Mouse (Mus musculus): Measurements from ENCODE around the gene Slc25a39. TPM values are rescaled to one million over a fixed set of nuclear protein-coding genes. Genes with fewer than 3 reads are reported as not detected.

The Slc25a39 gene
- polyA plus RNA-seq, 1 experiment from 2014 or later, result 260 TPM

GRCm38 (mm10) chr11:102377186-102377585 lies 30.6 kb downstream of the Slc25a39 start:
- Histone ChIP-seq H3K27me3 (replicated peaks) (peaks cover 22% of the 10 kb centered on the region), H3K9ac (no peak overlapping the region), H3K4me2 (no peak overlapping the region), H3K9me3 (replicated peaks) (peaks cover 6% of the 10 kb centered on the region; the same call in 1 of the 2 replicates), H3K4me3 (no peak overlapping the region), H3K27ac (ENCODE audit: poor library complexity, severe bottlenecking) (no peak overlapping the region), H3K36me3 (no peaks in the 10 kb centered on the region), H3K4me1 (replicated peaks) (peaks cover 21% of the 10 kb centered on the region)
- 58% methylated on average over 12 of the region's 12 CpGs for WGBS
- ATAC-seq (ENCODE audit: insufficient number of reproducible peaks, low FRiP score), result no peak

DNA sequence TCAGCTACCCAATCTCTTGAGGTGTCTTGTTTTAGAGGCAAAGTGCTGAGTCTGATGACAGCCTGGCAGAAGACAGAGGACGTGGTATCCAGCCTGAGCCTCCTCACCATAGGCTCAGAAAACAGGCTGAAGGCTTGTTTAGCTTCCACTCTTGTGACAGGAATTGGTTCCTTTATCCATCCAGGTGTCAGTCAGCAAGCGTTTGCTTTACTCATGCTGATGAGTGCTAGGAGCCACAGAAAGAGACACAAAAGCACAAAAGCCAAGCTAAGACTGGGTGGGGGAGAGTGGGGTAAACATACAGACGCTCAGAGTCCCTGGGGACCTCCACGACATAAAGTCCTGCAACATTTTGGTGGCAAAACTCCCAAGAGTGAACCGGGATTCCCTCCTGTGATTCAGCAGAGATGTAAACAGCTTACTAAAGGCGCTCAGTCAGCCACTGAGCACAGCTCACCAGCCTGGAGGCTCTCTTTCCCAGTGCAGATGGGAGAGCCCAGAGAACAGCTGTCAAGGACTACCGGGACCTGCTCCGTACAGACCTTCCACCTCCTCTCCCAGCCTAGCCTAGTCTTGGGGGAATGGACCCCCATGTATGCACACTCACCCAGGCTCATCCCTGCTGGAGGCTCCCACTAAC lies 31.4 kb downstream of the Slc25a39 start:
- peaks cover 21% of the 10 kb centered on the region for H3K4me1 ChIP-seq (replicated peaks)
- peak overlapping the region; percentile 80 for H3K27ac ChIP-seq (ENCODE audit: poor library complexity, severe bottlenecking)
- 18% methylated on average over 8 of the region's 8 CpGs for WGBS
- H3K4me3 ChIP-seq, result peak overlapping the region; percentile 30
- H3K9me3 ChIP-seq (replicated peaks), result peaks cover 6% of the 10 kb centered on the region; the same call in 1 of the 2 replicates
- peaks cover 26% of the 10 kb centered on the region for H3K27me3 ChIP-seq (replicated peaks)
- ATAC-seq (ENCODE audit: insufficient number of reproducible peaks, low FRiP score), result peak; percentile 31; the same call in 1 of the 2 replicates
- H3K36me3 ChIP-seq, result no peaks in the 10 kb centered on the region
- peak overlapping the region; percentile 69 for H3K9ac ChIP-seq
- H3K4me2 ChIP-seq, result peak overlapping the region; percentile 75

- peak overlapping the region; percentile 80 for H3K27ac ChIP-seq (ENCODE audit: poor library complexity, severe bottlenecking)
Measured at GRCm38 (mm10) chr11:102375196-102376173, 32.3 kb downstream of the Slc25a39 start.

GRCm38 (mm10) chr11:102374108-102374725 lies 33.5 kb downstream of the Slc25a39 start:
- Histone ChIP-seq H3K27ac (ENCODE audit: poor library complexity, severe bottlenecking) (peak overlapping the region; percentile 64), H3K9ac (no peak overlapping the region), H3K27me3 (replicated peaks) (peaks cover 26% of the 10 kb centered on the region), H3K4me2 (peak overlapping the region; percentile 36), H3K4me3 (no peak overlapping the region), H3K9me3 (replicated peaks) (peaks cover 6% of the 10 kb centered on the region; the same call in 1 of the 2 replicates), H3K36me3 (no peaks in the 10 kb centered on the region), H3K4me1 (replicated peaks) (peaks cover 27% of the 10 kb centered on the region)
- WGBS, result 77% methylated on average over 7 of the region's 7 CpGs
- no peak for ATAC-seq (ENCODE audit: insufficient number of reproducible peaks, low FRiP score)

More at GRCm38 (mm10) chr11:102375196-102376173, 32.3 kb downstream of the Slc25a39 start:
- peak; percentile 88 for ATAC-seq (ENCODE audit: insufficient number of reproducible peaks, low FRiP score)
- Histone ChIP-seq H3K27me3 (replicated peaks) (peaks cover 26% of the 10 kb centered on the region), H3K36me3 (no peaks in the 10 kb centered on the region), H3K9me3 (replicated peaks) (peaks cover 6% of the 10 kb centered on the region; the same call in 1 of the 2 replicates), H3K4me2 (peak overlapping the region; percentile 75), H3K9ac (peak overlapping the region; percentile 69), H3K4me1 (replicated peaks) (peaks cover 21% of the 10 kb centered on the region), H3K4me3 (peak overlapping the region; percentile 30)
- WGBS, result 2% methylated on average over 23 of the region's 23 CpGs

- no peak for ATAC-seq (ENCODE audit: insufficient number of reproducible peaks, low FRiP score)
- no peaks in the 10 kb centered on the region for H3K36me3 ChIP-seq
- H3K27me3 ChIP-seq (replicated peaks), result peaks cover 23% of the 10 kb centered on the region
- H3K9ac ChIP-seq, result no peak overlapping the region
- peaks cover 27% of the 10 kb centered on the region for H3K4me1 ChIP-seq (replicated peaks)
- H3K4me3 ChIP-seq, result peak overlapping the region; percentile 4; the same call in 1 of the 2 replicates
- peak overlapping the region; percentile 64 for H3K27ac ChIP-seq (ENCODE audit: poor library complexity, severe bottlenecking)
- H3K9me3 ChIP-seq (replicated peaks), result peaks cover under 1% of the 10 kb centered on the region; the same call in 1 of the 2 replicates
- 26% methylated on average over 2 of the region's 2 CpGs for WGBS
- peak overlapping the region; percentile 36 for H3K4me2 ChIP-seq
Measured at GRCm38 (mm10) chr11:102373646-102374045, 34.1 kb downstream of the Slc25a39 start.

DNA sequence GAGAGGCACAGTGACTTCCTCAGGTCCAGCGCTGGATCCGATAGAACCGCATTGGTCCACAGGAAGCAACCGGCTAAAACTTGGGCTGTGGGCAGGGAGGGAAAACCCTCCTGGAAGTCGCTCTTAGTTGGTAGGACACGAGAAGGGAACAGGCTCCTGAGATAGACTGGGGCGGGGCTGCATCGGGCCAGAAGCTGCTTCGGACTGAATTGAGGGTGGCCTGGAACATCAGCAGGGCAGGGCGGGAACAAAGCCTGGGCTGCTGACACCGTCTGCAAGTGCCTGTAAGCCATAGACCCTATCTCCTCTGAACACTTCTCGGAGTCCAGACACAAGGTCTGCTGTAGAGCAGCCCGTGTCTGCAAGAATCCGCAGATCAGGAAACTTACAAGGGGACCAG lies 34.8 kb downstream of the Slc25a39 start:
- Histone ChIP-seq H3K4me1 (replicated peaks) (peaks cover 27% of the 10 kb centered on the region), H3K4me3 (peak overlapping the region; percentile 4; the same call in 1 of the 2 replicates), H3K4me2 (peak overlapping the region; percentile 36), H3K9ac (peak overlapping the region; percentile 38), H3K9me3 (replicated peaks) (no peaks in the 10 kb centered on the region), H3K27ac (ENCODE audit: poor library complexity, severe bottlenecking) (peak overlapping the region; percentile 64), H3K36me3 (no peaks in the 10 kb centered on the region), H3K27me3 (replicated peaks) (peaks cover 23% of the 10 kb centered on the region)
- WGBS, result 27% methylated on average over 14 of the region's 14 CpGs
- ATAC-seq (ENCODE audit: insufficient number of reproducible peaks, low FRiP score), result peak; percentile 65

- peaks cover 27% of the 10 kb centered on the region for H3K4me1 ChIP-seq (replicated peaks)
- peaks cover 23% of the 10 kb centered on the region for H3K27me3 ChIP-seq (replicated peaks)
- no peaks in the 10 kb centered on the region for H3K9me3 ChIP-seq (replicated peaks)
- WGBS, result 73% methylated on average over 12 of the region's 12 CpGs
- H3K27ac ChIP-seq (ENCODE audit: poor library complexity, severe bottlenecking), result peak overlapping the region; percentile 64
- peak overlapping the region; percentile 36; the same call in 1 of the 2 replicates for H3K4me2 ChIP-seq
- no peak overlapping the region for H3K9ac ChIP-seq
- 0 out of 2 replicates have a peak overlapping the region, but pooled peaks have one; percentile 4 for H3K4me3 ChIP-seq
- ATAC-seq (ENCODE audit: insufficient number of reproducible peaks, low FRiP score), result no peak
- H3K36me3 ChIP-seq, result no peaks in the 10 kb centered on the region
Measured at GRCm38 (mm10) chr11:102371926-102372685, 35.6 kb downstream of the Slc25a39 start.

DNA sequence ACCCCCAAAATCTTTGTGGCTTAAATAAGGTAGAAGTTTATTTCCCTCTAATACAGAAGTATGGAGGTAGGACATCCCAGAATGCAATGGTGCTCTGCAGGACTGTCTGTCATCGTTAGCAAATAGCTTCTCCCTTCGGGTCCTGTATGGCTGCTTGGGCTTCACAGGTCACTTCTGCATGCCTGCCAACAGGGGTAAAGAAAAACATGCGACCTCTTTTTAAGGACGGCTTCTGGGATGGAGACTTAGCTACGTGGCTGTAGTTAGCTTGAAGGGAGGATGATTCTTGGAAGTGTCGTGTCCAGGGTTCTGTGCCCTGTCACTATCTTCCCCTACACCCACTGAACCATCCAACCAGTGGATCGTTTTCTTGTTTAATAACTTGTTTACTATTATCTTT lies 37.5 kb downstream of the Slc25a39 start:
- H3K27ac ChIP-seq (ENCODE audit: poor library complexity, severe bottlenecking), result no peak overlapping the region
- 41% methylated on average over 7 of the region's 7 CpGs for WGBS
- H3K4me1 ChIP-seq (replicated peaks), result peaks cover 12% of the 10 kb centered on the region
- H3K9ac ChIP-seq, result no peak overlapping the region
- ATAC-seq (ENCODE audit: insufficient number of reproducible peaks, low FRiP score), result no peak
- no peaks in the 10 kb centered on the region for H3K36me3 ChIP-seq
- H3K4me3 ChIP-seq, result no peak overlapping the region
- H3K9me3 ChIP-seq (replicated peaks), result no peaks in the 10 kb centered on the region
- peaks cover 23% of the 10 kb centered on the region for H3K27me3 ChIP-seq (replicated peaks)
- H3K4me2 ChIP-seq, result no peak overlapping the region

DNA sequence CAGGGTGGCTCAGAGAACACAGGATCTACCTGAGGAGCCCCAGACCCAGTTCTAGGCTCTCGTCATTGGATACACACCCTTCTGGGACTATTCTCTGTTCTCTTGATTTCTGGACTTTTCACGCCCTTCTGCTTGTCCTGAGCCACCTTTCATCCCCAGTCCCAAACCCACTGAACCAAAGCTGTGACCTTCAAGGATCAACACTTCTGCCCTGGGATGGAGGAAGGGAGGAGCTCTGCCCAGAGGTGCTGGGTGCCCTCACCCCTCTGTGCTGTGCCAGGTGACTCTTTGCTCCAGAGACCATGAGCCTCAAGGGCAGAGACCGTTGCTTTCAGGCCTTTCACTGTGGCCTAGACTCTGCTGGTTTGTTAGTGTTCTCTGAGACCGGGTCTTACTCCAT lies 38.5 kb downstream of the Slc25a39 start:
- Histone ChIP-seq H3K4me2 (no peak overlapping the region), H3K9ac (no peak overlapping the region)
- WGBS, result 79% methylated on average over 4 of the region's 4 CpGs

DNA sequence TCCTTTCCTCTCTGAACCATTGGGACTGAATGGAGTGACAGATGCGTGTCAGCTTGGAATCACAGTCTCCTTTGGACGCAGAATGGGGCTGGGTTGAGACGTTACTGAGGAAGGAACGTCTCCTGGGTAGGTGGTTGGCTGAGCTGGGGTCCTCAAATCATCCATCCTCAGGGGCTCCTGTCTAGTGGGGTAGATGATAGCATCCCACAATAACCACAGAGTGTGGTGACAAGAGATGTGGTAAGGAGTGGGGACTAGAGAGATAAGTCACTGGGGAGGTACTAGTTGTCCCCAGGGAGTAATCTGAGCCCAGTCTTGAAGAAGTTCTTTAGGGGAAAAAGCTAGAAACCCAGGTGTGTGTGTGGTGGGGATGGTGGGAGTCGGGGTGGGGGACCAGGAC lies 39.4 kb downstream of the Slc25a39 start:
- Histone ChIP-seq H3K4me1 (replicated peaks) (peaks cover 6% of the 10 kb centered on the region; the same call in 1 of the 2 replicates), H3K4me3 (no peak overlapping the region), H3K9ac (no peak overlapping the region), H3K27me3 (replicated peaks) (peaks cover 24% of the 10 kb centered on the region; the same call in 1 of the 2 replicates), H3K9me3 (replicated peaks) (no peaks in the 10 kb centered on the region), H3K4me2 (no peak overlapping the region), H3K27ac (ENCODE audit: poor library complexity, severe bottlenecking) (no peak overlapping the region), H3K36me3 (no peaks in the 10 kb centered on the region)
- no peak for ATAC-seq (ENCODE audit: insufficient number of reproducible peaks, low FRiP score)
- 66% methylated on average over 5 of the region's 5 CpGs for WGBS

More for the DNA sequence above, 38.5 kb downstream of the Slc25a39 start:
- no peaks in the 10 kb centered on the region for H3K9me3 ChIP-seq (replicated peaks)
- peaks cover 6% of the 10 kb centered on the region; the same call in 1 of the 2 replicates for H3K4me1 ChIP-seq (replicated peaks)
- H3K36me3 ChIP-seq, result no peaks in the 10 kb centered on the region
- no peak overlapping the region for H3K4me3 ChIP-seq
- peaks cover 30% of the 10 kb centered on the region for H3K27me3 ChIP-seq (replicated peaks)
- H3K27ac ChIP-seq (ENCODE audit: poor library complexity, severe bottlenecking), result 0 out of 2 replicates have a peak overlapping the region, but pooled peaks have one; percentile 8
- ATAC-seq (ENCODE audit: insufficient number of reproducible peaks, low FRiP score), result no peak

Data from heart, embryonic 12.5 days (tissue).